Mouse (Mus musculus): ENCODE measurements around the gene Mrfap1.

The Mrfap1 gene

GRCm38 (mm10) chr5:36796296-36797014 is at the start of gene Mrfap1:
Gene Mrfap1 (minus strand): TSS chr5:36796772.
- DNase-seq (ENCODE audit: low spot score in 2 of 2) = peak; percentile 94 to 96

GRCm38 (mm10) chr5:36844490-36844889 is 47.9 kb upstream of the Mrfap1 start:
- peak; percentile 51 to 67 for DNase-seq (ENCODE audit: low spot score in 2 of 2)

GRCm38 (mm10) chr5:36841701-36842100 is 45.1 kb upstream of the Mrfap1 start:
- DNase-seq (ENCODE audit: low spot score in 2 of 2) = no peak

GRCm38 (mm10) chr5:36840092-36840491 is 43.5 kb upstream of the Mrfap1 start:
- DNase-seq (ENCODE audit: low spot score in 2 of 2) = no peak

GRCm38 (mm10) chr5:36839602-36840001 is 43.0 kb upstream of the Mrfap1 start:
- no peak for DNase-seq (ENCODE audit: low spot score in 2 of 2)

GRCm38 (mm10) chr5:36839032-36839431 is 42.5 kb upstream of the Mrfap1 start:
- peak; percentile 85 to 88 for DNase-seq (ENCODE audit: low spot score in 2 of 2)

- peak; percentile 88 to 90 for DNase-seq (ENCODE audit: low spot score in 2 of 2)
Measured at GRCm38 (mm10) chr5:36835933-36836332, 39.4 kb upstream of the Mrfap1 start.

GRCm38 (mm10) chr5:36831272-36831671 is 34.7 kb upstream of the Mrfap1 start:
- peak; percentile 63 to 79 for DNase-seq (ENCODE audit: low spot score in 2 of 2)

GRCm38 (mm10) chr5:36829913-36830879 is 33.6 kb upstream of the Mrfap1 start, which contains the start of gene Man2b2:
Gene Man2b2 (minus strand): TSS chr5:36830653.
- DNase-seq (ENCODE audit: low spot score in 2 of 2) = peak; percentile 88 to 90

GRCm38 (mm10) chr5:36829098-36829497 is 32.5 kb upstream of the Mrfap1 start:
- DNase-seq (ENCODE audit: low spot score in 2 of 2) = no peak

GRCm38 (mm10) chr5:36822907-36823306 is 26.3 kb upstream of the Mrfap1 start:
- no peak for DNase-seq (ENCODE audit: low spot score in 2 of 2)

- DNase-seq (ENCODE audit: low spot score in 2 of 2) = peak in 1 of 2 experiments; percentile 69
Measured at GRCm38 (mm10) chr5:36820142-36820541, 23.6 kb upstream of the Mrfap1 start.

- no peak for DNase-seq (ENCODE audit: low spot score in 2 of 2)
Measured at GRCm38 (mm10) chr5:36819742-36820141, 23.2 kb upstream of the Mrfap1 start.

- DNase-seq (ENCODE audit: low spot score in 2 of 2) = no peak
Measured at GRCm38 (mm10) chr5:36817738-36818137, 21.2 kb upstream of the Mrfap1 start.

- no peak for DNase-seq (ENCODE audit: low spot score in 2 of 2)
Measured at GRCm38 (mm10) chr5:36814554-36814953, 18.0 kb upstream of the Mrfap1 start.

GRCm38 (mm10) chr5:36811413-36811812 is 14.8 kb upstream of the Mrfap1 start:
- DNase-seq (ENCODE audit: low spot score in 2 of 2) = peak; percentile 68 to 73

- DNase-seq (ENCODE audit: low spot score in 2 of 2) = no peak
Measured at GRCm38 (mm10) chr5:36810634-36811033, 14.1 kb upstream of the Mrfap1 start.

- DNase-seq (ENCODE audit: low spot score in 2 of 2) = no peak
Measured at GRCm38 (mm10) chr5:36809123-36809522, 12.6 kb upstream of the Mrfap1 start.

- peak in 1 of 2 experiments; percentile 17 for DNase-seq (ENCODE audit: low spot score in 2 of 2)
Measured at GRCm38 (mm10) chr5:36807106-36807505, 10.5 kb upstream of the Mrfap1 start.

- no peak for DNase-seq (ENCODE audit: low spot score in 2 of 2)
Measured at GRCm38 (mm10) chr5:36797291-36797690, 719 bp upstream of the Mrfap1 start.

GRCm38 (mm10) chr5:36795647-36796295 is 801 bp downstream of the Mrfap1 start:
- DNase-seq (ENCODE audit: low spot score in 2 of 2) = peak; percentile 79 to 84

GRCm38 (mm10) chr5:36791861-36792260 is 4.7 kb downstream of the Mrfap1 start:
- DNase-seq (ENCODE audit: low spot score in 2 of 2) = no peak

Measured in right cerebral cortex, postnatal 10 days (tissue).